Mouse (Mus musculus): ENCODE data around the gene Snx5. TPM values are rescaled to one million over a fixed set of nuclear protein-coding genes. Genes with fewer than 3 reads are reported as not detected.

Snx5 gene
- total and polyA plus RNA-seq, 3 experiments: 136 to 835 (median 213) TPM

GRCm38 (mm10) chr2:144239318-144239717 is 31.4 kb downstream of the Snx5 start:
- no peak overlapping the region for H3K4me3 ChIP-seq (ENCODE audit: control insufficient read depth in 1 of 2, insufficient read depth in 1 of 2, low read depth in 2 of 2, low read length in 2 of 2)
- no peak for DNase-seq (ENCODE audit: low read depth, low spot score)
- H3K9ac ChIP-seq (ENCODE audit: control insufficient read depth, low read depth, low read length, poor library complexity, severe bottlenecking): no peak overlapping the region
- no peaks in the 10 kb centered on the region for H3K4me1 ChIP-seq (ENCODE audit: control insufficient read depth in 1 of 2, insufficient read depth in 2 of 2, low read length in 2 of 2)
- H3K27me3 ChIP-seq (ENCODE audit: control insufficient read depth in 1 of 2, insufficient read depth in 2 of 2, low read length in 2 of 2): no peaks in the 10 kb centered on the region
- H3K27ac ChIP-seq (ENCODE audit: control insufficient read depth, low read depth, low read length): no peak overlapping the region
- TF ChIP-seq MXI1 (IDR thresholded peaks at IDR 0.05; ENCODE audit: low read depth, low read length) (no peak), ZMIZ1 (IDR thresholded peaks at IDR 0.05; ENCODE audit: low read depth, low read length) (no peak), RCOR1 (IDR thresholded peaks at IDR 0.05; ENCODE audit: low read depth, low read length) (no peak), NRF1 (IDR thresholded peaks at IDR 0.05; ENCODE audit: insufficient read depth, low read depth, low read length, poor library complexity, severe bottlenecking) (no peak), HCFC1 (IDR thresholded peaks at IDR 0.05; ENCODE audit: low read depth, low read length) (no peak), NELFE (IDR thresholded peaks at IDR 0.05; ENCODE audit: low read depth, low read length) (no peak), MEF2A (IDR thresholded peaks at IDR 0.05; ENCODE audit: extremely low read depth, insufficient replicate concordance, low read depth, low read length, poor library complexity, severe bottlenecking) (no peak)
- H3K79me2 ChIP-seq (ENCODE audit: control insufficient read depth, insufficient read depth, low read length, poor library complexity): no peaks in the 10 kb centered on the region
- no peaks in the 10 kb centered on the region for H3K9me3 ChIP-seq (replicated peaks; ENCODE audit: insufficient read depth, low read length)
- H3K36me3 ChIP-seq (ENCODE audit: control insufficient read depth in 1 of 2, insufficient read depth in 2 of 2, low read length in 2 of 2): no peaks in the 10 kb centered on the region

GRCm38 (mm10) chr2:144238341-144238740 is 32.4 kb downstream of the Snx5 start:
- Histone ChIP-seq H3K79me2 (ENCODE audit: control insufficient read depth, insufficient read depth, low read length, poor library complexity) (no peaks in the 10 kb centered on the region), H3K9ac (ENCODE audit: control insufficient read depth, low read depth, low read length, poor library complexity, severe bottlenecking) (no peak overlapping the region), H3K27me3 (ENCODE audit: control insufficient read depth in 1 of 2, insufficient read depth in 2 of 2, low read length in 2 of 2) (no peaks in the 10 kb centered on the region), H3K4me1 (ENCODE audit: control insufficient read depth in 1 of 2, insufficient read depth in 2 of 2, low read length in 2 of 2) (no peaks in the 10 kb centered on the region), H3K36me3 (ENCODE audit: control insufficient read depth in 1 of 2, insufficient read depth in 2 of 2, low read length in 2 of 2) (no peaks in the 10 kb centered on the region), H3K27ac (ENCODE audit: control insufficient read depth, low read depth, low read length) (no peak overlapping the region), H3K4me3 (ENCODE audit: control insufficient read depth in 1 of 2, insufficient read depth in 1 of 2, low read depth in 2 of 2, low read length in 2 of 2) (no peak overlapping the region), H3K9me3 (replicated peaks; ENCODE audit: insufficient read depth, low read length) (no peaks in the 10 kb centered on the region)
- no peak for DNase-seq (ENCODE audit: low read depth, low spot score)
- no peak for TF ChIP-seq TAL1 (IDR thresholded peaks at IDR 0.05; ENCODE audit: low read length)
- no peak for TF ChIP-seq POLR2AphosphoS5 (IDR thresholded peaks at IDR 0.05; ENCODE audit: borderline replicate concordance, low read depth, low read length)
- TF ChIP-seq ETS1 (IDR thresholded peaks at IDR 0.05; ENCODE audit: low read depth, low read length): no peak
- TF ChIP-seq GABPA (IDR thresholded peaks at IDR 0.05; ENCODE audit: low read depth, low read length): no peak
- no peak for TF ChIP-seq EP300 (IDR thresholded peaks at IDR 0.05; ENCODE audit: low read depth in 1 of 2, low read length in 2 of 2)
- TF ChIP-seq HCFC1 (IDR thresholded peaks at IDR 0.05; ENCODE audit: low read depth, low read length): no peak
- TF ChIP-seq POLR2AphosphoS2 (IDR thresholded peaks at IDR 0.05; ENCODE audit: low read length): no peak
